Mouse (Mus musculus) CH12.LX (cell line): ENCODE data around the gene Ehmt1. TPM values are rescaled to one million over a fixed set of nuclear protein-coding genes. Genes with fewer than 3 reads are reported as not detected.

Source experiments
- DNase-seq: peaks from one replicate; pipeline ENCODE4 v3.0.0-alpha.2; 2013; ENCODE audit errors: extremely low read depth
- H3K27ac ChIP-seq: 2 replicates; pipeline ENCODE4 v1.5.1; 2012; ENCODE audit warnings: low read depth, mild to moderate bottlenecking, control low read depth, moderate library complexity; ENCODE audit not compliant: insufficient read depth
- H3K27me3 ChIP-seq: replicated peaks from 2 replicates; pipeline ENCODE3; 2012; ENCODE audit warnings: inconsistent platforms
- H3K36me3 ChIP-seq, 2 experiments: replicated peaks in 1 of 2; 2 replicates each; pipeline versions ENCODE3 to v1.6.1; 2012; ENCODE audit warnings: inconsistent platforms in 1 of 2, low read length in 1 of 2, mild to moderate bottlenecking in 1 of 2, mixed read lengths in 1 of 2, moderate library complexity in 1 of 2; ENCODE audit not compliant: control insufficient read depth in 1 of 2, insufficient read depth in 1 of 2
- H3K4me1 ChIP-seq, 2 experiments: 2 replicates each; pipeline ENCODE4 v1.6.1; 2012; ENCODE audit warnings: inconsistent platforms in 1 of 2, moderate library complexity in 1 of 2; ENCODE audit not compliant: insufficient read depth in 2 of 2, control insufficient read depth in 1 of 2
- H3K4me2 ChIP-seq: 2 replicates; pipeline ENCODE4 v1.6.1; 2012; ENCODE audit warnings: low read depth, mild to moderate bottlenecking, control low read depth; ENCODE audit not compliant: poor library complexity, insufficient read depth, severe bottlenecking
- H3K4me3 ChIP-seq, 3 experiments: fragments of 150-350 bp in 1 of 3; sonication (generic) in 1 of 3; replicated peaks in 1 of 3; 2 replicates each; pipeline versions ENCODE3 to v1.5.1; 2011 to 2012; ENCODE audit warnings: low read depth in 2 of 3, low read length in 2 of 3, mild to moderate bottlenecking in 2 of 3, moderate library complexity in 2 of 3, control low read depth in 1 of 3, improper control_type of control experiment in 1 of 3, inconsistent platforms in 1 of 3, mixed read lengths in 1 of 3; ENCODE audit not compliant: poor library complexity in 1 of 3
- H3K79me2 ChIP-seq: replicated peaks from 2 replicates; pipeline ENCODE4 v1.6.1; 2012; ENCODE audit warnings: mild to moderate bottlenecking, moderate library complexity; ENCODE audit not compliant: control insufficient read depth, poor library complexity, insufficient read depth, severe bottlenecking; ENCODE audit errors: extremely low read depth
- H3K9ac ChIP-seq: 2 replicates; pipeline ENCODE4 v1.6.1; 2012; ENCODE audit warnings: low read depth, mild to moderate bottlenecking, control low read depth, moderate library complexity; ENCODE audit not compliant: insufficient read depth
- H3K9me3 ChIP-seq: replicated peaks from 2 replicates; pipeline ENCODE3; 2012; ENCODE audit warnings: low read length, inconsistent platforms, mixed read lengths
- BHLHE40 ChIP-seq: IDR thresholded peaks from 2 replicates; pipeline ENCODE4 v1.6.1; 2011; ENCODE audit warnings: mild to moderate bottlenecking, low read depth, low read length, improper control_type of control experiment
- CHD2 ChIP-seq: IDR thresholded peaks from 2 replicates; pipeline ENCODE4 v1.6.1; 2011; ENCODE audit warnings: low read length, improper control_type of control experiment
- E2F4 ChIP-seq: IDR thresholded peaks from 2 replicates; pipeline ENCODE4 v1.6.1; 2011; ENCODE audit warnings: low read depth, low read length, improper control_type of control experiment; ENCODE audit not compliant: insufficient replicate concordance
- ELF1 ChIP-seq: IDR thresholded peaks from 2 replicates; pipeline ENCODE4 v1.6.1; 2014; ENCODE audit warnings: low read depth, mild to moderate bottlenecking, inconsistent platforms, low read length, improper control_type of control experiment
- ETS1 ChIP-seq: conservative IDR thresholded peaks from 2 replicates; pipeline ENCODE4 v1.6.1; 2012; ENCODE audit warnings: low read depth, mild to moderate bottlenecking, inconsistent platforms, low read length, improper control_type of control experiment, moderate library complexity
- GABPA ChIP-seq: IDR thresholded peaks from 2 replicates; pipeline ENCODE4 v1.6.1; 2012; ENCODE audit warnings: low read depth, low read length, improper control_type of control experiment, inconsistent platforms; ENCODE audit not compliant: insufficient replicate concordance
- JUN ChIP-seq: IDR thresholded peaks from 2 replicates; pipeline ENCODE4 v1.6.1; 2011; ENCODE audit warnings: low read depth, mild to moderate bottlenecking, low read length, improper control_type of control experiment, moderate library complexity; ENCODE audit not compliant: insufficient read depth
- JUND ChIP-seq: conservative IDR thresholded peaks from 2 replicates; pipeline ENCODE4 v1.6.1; 2011; ENCODE audit warnings: low read depth, low read length, improper control_type of control experiment
- MAFK ChIP-seq: IDR thresholded peaks from 2 replicates; pipeline ENCODE4 v1.6.1; 2011; ENCODE audit warnings: low read length, improper control_type of control experiment; ENCODE audit not compliant: insufficient replicate concordance
- MEF2A ChIP-seq: IDR thresholded peaks from 2 replicates; pipeline ENCODE4 v1.6.1; 2014; ENCODE audit warnings: low read depth, mild to moderate bottlenecking, inconsistent platforms, low read length, improper control_type of control experiment, borderline replicate concordance
- NRF1 ChIP-seq: IDR thresholded peaks from 2 replicates; pipeline ENCODE4 v1.6.1; 2014; ENCODE audit warnings: low read depth, mild to moderate bottlenecking, inconsistent platforms, low read length, improper control_type of control experiment, moderate library complexity
- POLR2A ChIP-seq: IDR thresholded peaks from 2 replicates; pipeline ENCODE4 v1.6.1; 2011; ENCODE audit warnings: low read depth, mild to moderate bottlenecking, improper control_type of control experiment, low read length
- SIN3A ChIP-seq: IDR thresholded peaks from 2 replicates; pipeline ENCODE4 v1.6.1; 2012; ENCODE audit warnings: low read length, improper control_type of control experiment, inconsistent platforms
- SMC3 ChIP-seq: IDR thresholded peaks from 2 replicates; pipeline ENCODE4 v1.6.1; 2011; ENCODE audit warnings: low read depth, low read length, improper control_type of control experiment
- TBP ChIP-seq: conservative IDR thresholded peaks from 2 replicates; pipeline ENCODE4 v1.6.1; 2011; ENCODE audit warnings: low read depth, low read length, improper control_type of control experiment
- USF1 ChIP-seq: IDR thresholded peaks from 2 replicates; pipeline ENCODE4 v1.6.1; 2014; ENCODE audit warnings: low read depth, mild to moderate bottlenecking, inconsistent platforms, low read length, improper control_type of control experiment
- ZC3H11A ChIP-seq: IDR thresholded peaks from 2 replicates; pipeline ENCODE4 v1.6.1; 2012; ENCODE audit warnings: low read depth, mild to moderate bottlenecking, inconsistent platforms, low read length, improper control_type of control experiment
- ZMIZ1 ChIP-seq: IDR thresholded peaks from 2 replicates; pipeline ENCODE4 v1.6.1; 2012; ENCODE audit warnings: low read depth, mild to moderate bottlenecking, inconsistent platforms, low read length, improper control_type of control experiment
- ZNF384 ChIP-seq: IDR thresholded peaks from 2 replicates; pipeline ENCODE4 v1.6.1; 2012; ENCODE audit warnings: low read depth, low read length, improper control_type of control experiment, inconsistent platforms
- dilution Hi-C: fragments of 300-500 bp; cut with MboI; formaldehyde crosslinking; loops from 2 replicates; pipeline ENCODE4 v1.14.3; 2020; ENCODE audit warnings: low sequenced_read_pairs; ENCODE audit not compliant: extremely low pct_unique_long_range_greater_than_20kb, extremely low pct_ligation_motif_present
- in situ Hi-C: fragments of 300-500 bp; cut with MboI; formaldehyde crosslinking; loops from 3 replicates; pipeline ENCODE4 v1.14.3; 2019; ENCODE audit warnings: low sequenced_read_pairs, low pct_ligation_motif_present, low pct_unique_long_range_greater_than_20kb, mixed read lengths
- polyA plus RNA-seq: library from polyadenylated mRNA; unstranded; fragments of >175 nt; gene quantifications from 2 replicates; pipeline ENCODE4 v1.2.1, GENCODE M21; 2012; ENCODE audit warnings: low read depth; ENCODE audit not compliant: insufficient read length
- total RNA-seq, 2 experiments: library from RNA; depleted of rRNA; stranded (reverse); fragments of 300-350 nt in 1 of 2; fragments of >200 nt in 1 of 2; gene quantifications; 2 replicates each; pipeline ENCODE4 v1.2.3; 2012 to 2014

Ehmt1 gene
- total and polyA plus RNA-seq, 3 experiments, result 25.5 to 30.7 (median 27.2) TPM

DNA sequence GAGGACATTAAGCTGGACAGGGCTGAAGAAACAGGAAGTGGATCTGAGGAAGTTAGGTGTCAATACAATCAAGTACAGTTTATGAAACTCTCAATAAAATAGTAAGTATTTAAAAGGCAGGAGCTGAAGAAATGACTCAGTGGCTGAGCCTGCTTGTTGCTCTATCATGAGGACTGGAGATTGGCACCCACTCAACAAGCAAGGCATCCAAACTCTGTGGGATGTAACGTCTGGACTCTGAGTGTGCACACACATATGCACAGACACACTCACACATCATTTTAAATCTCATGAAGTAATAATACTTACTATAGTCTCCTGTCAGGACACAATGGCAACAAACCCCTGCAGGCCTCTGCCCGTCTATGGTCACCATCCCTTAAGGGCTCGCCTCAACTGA, 112.4 kb downstream of the Ehmt1 start:
- Histone ChIP-seq H3K36me3 (peaks cover 49 to 86% of the 10 kb centered on the region in 2 experiments), H3K9ac (no peak overlapping the region), H3K79me2 (no peaks in the 10 kb centered on the region)
- dilution Hi-C loops (no loop called here), in situ Hi-C loops (no loop called here)
- TF ChIP-seq ZC3H11A (no peak), JUN (no peak), SIN3A (no peak), USF1 (no peak), MAFK (no peak), ZNF384 (no peak)
- TF ChIP-seq, all 38 proteins: peak for 0
- H3K4me2 ChIP-seq, result no peak overlapping the region
- H3K4me1 ChIP-seq, result peaks cover 0 to 15% of the 10 kb centered on the region in 2 experiments; a peak in 1 of 4 replicates
- no peak overlapping the region for H3K4me3 ChIP-seq
- H3K27me3 ChIP-seq, result no peaks in the 10 kb centered on the region
- H3K27ac ChIP-seq, result no peak overlapping the region
- no peaks in the 10 kb centered on the region for H3K9me3 ChIP-seq
- no peak for DNase-seq

DNA sequence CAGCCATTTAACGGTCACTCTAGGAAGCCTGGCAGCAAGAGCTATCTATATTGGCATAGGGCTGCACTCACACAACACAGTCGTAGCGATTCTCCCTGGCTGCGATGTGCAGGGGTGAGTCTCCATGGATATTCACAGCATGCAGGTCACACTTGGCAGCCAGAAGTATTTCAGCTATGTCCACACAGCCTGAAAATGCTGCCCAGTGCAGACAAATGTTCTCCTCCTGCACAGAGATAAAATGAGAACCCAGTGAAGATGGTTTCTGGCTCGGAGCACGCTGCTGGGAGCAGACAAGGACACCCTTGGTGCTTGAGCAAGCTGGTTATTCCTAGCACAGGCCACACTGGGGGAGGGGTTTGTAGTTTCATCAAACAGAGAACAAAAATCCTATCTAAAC, 113.3 kb downstream of the Ehmt1 start:
- dilution Hi-C loops (no loop called here), in situ Hi-C loops (no loop called here)
- no peak for TF ChIP-seq ETS1
- no peak for TF ChIP-seq NRF1
- no peak for TF ChIP-seq ELF1
- TF ChIP-seq CHD2, result no peak
- TF ChIP-seq GABPA, result no peak
- no peak for TF ChIP-seq SMC3
- no peak for TF ChIP-seq MEF2A
- no peak for TF ChIP-seq ZC3H11A

GRCm38 (mm10) chr2:24805621-24806020, 113.8 kb downstream of the Ehmt1 start:
- in situ Hi-C loops, result no loop called here
- Histone ChIP-seq H3K4me2 (no peak overlapping the region), H3K4me3 (no peak overlapping the region), H3K9me3 (no peaks in the 10 kb centered on the region), H3K27me3 (no peaks in the 10 kb centered on the region), H3K4me1 (peaks cover 0 to 15% of the 10 kb centered on the region in 2 experiments; a peak in 1 of 4 replicates), H3K79me2 (no peaks in the 10 kb centered on the region), H3K9ac (no peak overlapping the region), H3K36me3 (peaks cover 60 to 91% of the 10 kb centered on the region in 2 experiments), H3K27ac (no peak overlapping the region)
- dilution Hi-C loops, result no loop called here
- TF ChIP-seq ETS1 (no peak), E2F4 (no peak), JUND (no peak), BHLHE40 (no peak), POLR2A (no peak), TBP (no peak), ZMIZ1 (no peak)
- peak; percentile 6 for DNase-seq

More for the DNA sequence above, 113.3 kb downstream of the Ehmt1 start:
- no peak for DNase-seq
- H3K9me3 ChIP-seq, result no peaks in the 10 kb centered on the region
- peaks cover 0 to 15% of the 10 kb centered on the region in 2 experiments; a peak in 1 of 4 replicates for H3K4me1 ChIP-seq
- no peak overlapping the region for H3K4me3 ChIP-seq
- no peak overlapping the region for H3K27ac ChIP-seq
- no peaks in the 10 kb centered on the region for H3K79me2 ChIP-seq
- peaks cover 55 to 90% of the 10 kb centered on the region in 2 experiments for H3K36me3 ChIP-seq
- no peak overlapping the region for H3K4me2 ChIP-seq
- H3K27me3 ChIP-seq, result no peaks in the 10 kb centered on the region
- no peak overlapping the region for H3K9ac ChIP-seq
